Mouse (Mus musculus) left cerebral cortex, adult 2 months (tissue): ENCODE measurements at regions not wholly inside any gene's neighbourhood (a gene's known extent, or its start where the extent isn't known, plus 50 kb on each side); places are given as distances from the start of the nearest gene placed in this dataset.

ENCODE experiments used
- DNase-seq, 2 experiments: peaks; one replicate each; pipeline ENCODE4 v3.0.0; 2021 to 2022; ENCODE audit warnings: low spot score in 2 of 2, mixed read lengths in 1 of 2; ENCODE audit errors: extremely low spot score in 1 of 2
- H3K27ac ChIP-seq: fragments of 200-600 bp; 2 replicates; pipeline ENCODE4 v1.8.1; 2022
- H3K4me3 ChIP-seq: fragments of 200-600 bp; 2 replicates; pipeline ENCODE4 v1.8.1; 2022
- CTCF ChIP-seq: fragments of 200-600 bp; IDR thresholded peaks from 2 replicates; pipeline ENCODE4 v1.8.1; 2022; ENCODE audit warnings: antibody characterized with exemption, mild to moderate bottlenecking, moderate library complexity
- intact Hi-C: fragments of 180-260 bp; cut with DNase I; formaldehyde crosslinking; loops from one replicate; pipeline ENCODE4 v1.15.1; 2025

GRCm38 (mm10) chr1:154983325-154983724 lies 99.0 kb upstream of the Cacna1e start:
- Histone ChIP-seq H3K27ac (no peak overlapping the region), H3K4me3 (no peak overlapping the region)
- DNase-seq = no peak
- intact Hi-C loops = no loop called here
- no peak; the same call in 1 of the 2 replicates for TF ChIP-seq CTCF

DNA sequence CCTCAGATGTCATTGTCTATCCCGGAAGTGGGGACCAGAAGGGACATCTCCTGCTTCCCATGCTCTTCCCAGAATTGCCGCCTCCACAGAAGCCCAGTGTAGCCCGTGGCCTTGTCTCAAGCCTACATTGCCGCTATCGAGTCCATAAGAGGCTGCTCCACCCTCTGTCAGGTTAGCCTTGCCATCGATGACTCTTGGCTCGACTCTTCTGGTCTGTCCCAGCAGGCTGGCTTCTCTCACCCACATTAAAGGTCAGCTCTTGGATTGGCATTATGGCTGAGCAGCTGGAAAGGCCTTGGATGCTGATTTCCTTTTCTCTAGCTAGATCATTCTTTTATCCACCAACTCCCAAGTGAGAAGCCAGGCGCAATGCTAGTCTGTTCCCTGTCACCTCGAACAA lies 98.5 kb upstream of the Cacna1e start:
- intact Hi-C loops = no loop called here
- Histone ChIP-seq H3K27ac (no peak overlapping the region), H3K4me3 (no peak overlapping the region)
- no peak for TF ChIP-seq CTCF
- no peak for DNase-seq

GRCm38 (mm10) chr1:154981687-154982086 lies 97.4 kb upstream of the Cacna1e start:
- Histone ChIP-seq H3K4me3 (no peak overlapping the region), H3K27ac (no peak overlapping the region)
- TF ChIP-seq CTCF = no peak
- DNase-seq = no peak
- intact Hi-C loops = no loop called here

DNA sequence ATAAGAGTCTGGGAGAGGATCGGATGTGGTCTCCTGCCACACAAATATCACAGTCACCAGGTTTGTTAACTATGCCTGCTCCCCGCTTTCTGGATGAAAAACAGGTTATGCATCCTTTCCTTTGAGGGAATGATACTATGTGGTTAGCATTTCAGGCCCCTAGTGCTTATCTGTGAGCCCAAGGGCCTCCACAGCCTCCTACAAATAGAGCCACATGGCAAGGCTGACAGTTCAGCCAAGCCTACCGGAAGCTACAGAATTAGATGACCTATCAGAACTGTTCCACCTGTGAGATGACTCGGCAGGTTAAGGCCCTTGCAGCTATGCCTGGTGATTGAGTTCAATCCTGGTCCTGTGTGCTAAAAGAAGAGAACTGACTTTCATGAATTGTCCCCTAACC lies 91.4 kb upstream of the Cacna1e start:
- no peak for TF ChIP-seq CTCF
- Histone ChIP-seq H3K27ac (no peak overlapping the region), H3K4me3 (no peak overlapping the region)
- intact Hi-C loops = no loop called here
- DNase-seq = no peak

DNA sequence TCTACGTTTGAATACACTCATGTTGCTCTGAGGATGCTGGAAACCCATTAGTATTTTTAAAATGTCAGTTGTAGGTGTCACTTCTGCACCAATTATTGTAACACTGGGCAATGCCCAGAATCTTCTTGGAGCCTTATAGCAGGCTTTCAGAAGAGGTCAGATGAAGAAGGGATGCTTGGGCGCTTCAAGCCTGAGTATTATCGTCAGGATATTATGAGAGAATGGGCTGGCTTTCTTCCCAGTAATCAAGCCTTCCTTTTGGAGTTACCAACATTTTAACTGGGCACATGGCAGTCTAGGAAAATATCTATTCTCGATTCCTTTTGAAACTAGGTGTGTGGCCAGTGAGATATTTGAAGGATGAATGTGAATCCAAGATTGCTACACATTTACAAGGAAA lies 77.0 kb upstream of the Cacna1e start:
- TF ChIP-seq CTCF = no peak
- H3K4me3 ChIP-seq = no peak overlapping the region
- DNase-seq = no peak
- intact Hi-C loops = no loop called here
- H3K27ac ChIP-seq = no peak overlapping the region

GRCm38 (mm10) chr1:154956625-154957031 lies 72.3 kb upstream of the Cacna1e start:
- no peak for TF ChIP-seq CTCF
- Histone ChIP-seq H3K4me3 (no peak overlapping the region), H3K27ac (no peak overlapping the region)
- no peak for DNase-seq
- intact Hi-C loops = no loop called here

GRCm38 (mm10) chr1:154952679-154953078 lies 68.4 kb upstream of the Cacna1e start:
- intact Hi-C loops = no loop called here
- Histone ChIP-seq H3K27ac (no peak overlapping the region), H3K4me3 (no peak overlapping the region)
- TF ChIP-seq CTCF = no peak
- DNase-seq = no peak
